Comparison of ENCODE assay signal across 31 mouse cellular contexts in the genomic region with DNA sequence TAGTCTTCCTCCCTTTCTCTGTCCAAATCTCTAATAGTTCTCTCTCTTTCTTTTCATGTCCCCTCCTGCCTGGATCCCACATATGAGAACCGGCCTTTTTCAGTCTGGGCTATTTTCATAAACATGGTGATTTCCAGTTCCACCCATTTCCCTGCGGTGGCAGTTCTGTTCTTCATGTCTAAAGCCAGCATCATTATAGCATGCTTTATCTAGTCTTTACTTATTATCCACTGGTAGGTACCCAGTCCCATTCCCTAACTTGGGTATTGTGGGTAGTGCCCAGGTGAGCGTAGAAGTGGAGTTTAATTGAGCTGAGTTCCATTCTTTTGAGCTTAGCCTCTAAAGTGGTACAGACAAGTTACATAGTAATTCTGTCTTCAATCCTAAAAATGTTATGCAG.
"Had no signal": no experiment of that assay in that cellular context is flagged by ENCODE, and none has a peak within 500 bp of the region (broad histone marks: within the 10 kb centered on the region; RNA-seq: fewer than 3 reads in every experiment).

No protein-coding gene starts in this region.

- H3K4me1 ChIP-seq: limb, embryonic 12.5 days; limb, embryonic 13.5 days; limb, embryonic 15.5 days; liver, embryonic 12.5 days; liver, embryonic 13.5 days; lung, embryonic 15.5 days; midbrain, embryonic 12.5 days; midbrain, embryonic 13.5 days; midbrain, embryonic 15.5 days; neural tube, embryonic 12.5 days had no signal

- DNase-seq: left cerebral cortex, postnatal 4 days; liver; liver, embryonic 13.5 days; liver, postnatal 0 days; lung, adult 18-20 months; lung, adult 2 months; lung, embryonic 14.5 days; lung, postnatal 10 days; lung, postnatal 14 days; lung, postnatal 36 days; lung, postnatal 4 days; midbrain, embryonic 14.5 days had no signal

- ATAC-seq: liver, embryonic 12.5 days; liver, postnatal 0 days; lung, postnatal 0 days; midbrain, embryonic 13.5 days; midbrain, embryonic 15.5 days; midbrain, embryonic 16.5 days had no signal

- H3K4me3 ChIP-seq: limb, embryonic 12.5 days; limb, embryonic 13.5 days; limb, embryonic 15.5 days; liver, embryonic 12.5 days; liver, embryonic 13.5 days; liver, embryonic 15.5 days; lung, embryonic 15.5 days; megakaryocyte, embryonic 14.5 days; midbrain, embryonic 10.5 days; midbrain, embryonic 12.5 days; midbrain, embryonic 13.5 days; midbrain, embryonic 15.5 days; myocyte; neural tube, embryonic 12.5 days had no signal

- H3K27ac ChIP-seq: limb, embryonic 12.5 days; limb, embryonic 13.5 days; limb, embryonic 15.5 days; liver, embryonic 12.5 days; liver, embryonic 13.5 days; liver, embryonic 14.5 days; liver, embryonic 15.5 days; lung, embryonic 15.5 days; macrophage; midbrain, embryonic 10.5 days; midbrain, embryonic 12.5 days; midbrain, embryonic 13.5 days; midbrain, embryonic 15.5 days; neural tube, embryonic 12.5 days had no signal

- H3K9me3 ChIP-seq: limb, embryonic 12.5 days; limb, embryonic 13.5 days; limb, embryonic 15.5 days; liver, embryonic 12.5 days; liver, embryonic 13.5 days; liver, embryonic 15.5 days; lung, embryonic 15.5 days; megakaryocyte, embryonic 14.5 days; midbrain, embryonic 10.5 days; midbrain, embryonic 12.5 days; midbrain, embryonic 13.5 days; midbrain, embryonic 15.5 days; neural tube, embryonic 12.5 days had no signal

- H3K36me3 ChIP-seq: midbrain, embryonic 15.5 days had no signal

- H3K27me3 ChIP-seq: limb, embryonic 12.5 days; limb, embryonic 13.5 days; limb, embryonic 15.5 days; liver, embryonic 12.5 days; liver, embryonic 13.5 days; liver, embryonic 15.5 days; lung, embryonic 15.5 days; megakaryocyte, embryonic 14.5 days; midbrain, embryonic 12.5 days; midbrain, embryonic 13.5 days; midbrain, embryonic 15.5 days; neural tube, embryonic 12.5 days had no signal

- H3K9ac ChIP-seq: limb, embryonic 12.5 days; limb, embryonic 13.5 days; limb, embryonic 15.5 days; liver, embryonic 12.5 days; liver, embryonic 13.5 days; liver, embryonic 14.5 days; liver, embryonic 15.5 days; liver, postnatal 0 days; lung, embryonic 14.5 days; lung, embryonic 15.5 days; midbrain, embryonic 12.5 days; midbrain, embryonic 13.5 days; midbrain, embryonic 15.5 days; neural tube, embryonic 12.5 days had no signal

- H3K4me2 ChIP-seq: limb, embryonic 12.5 days; limb, embryonic 13.5 days; limb, embryonic 15.5 days; liver, embryonic 11.5 days; liver, embryonic 12.5 days; liver, embryonic 13.5 days; liver, embryonic 15.5 days; lung, embryonic 14.5 days; lung, embryonic 15.5 days; midbrain, embryonic 11.5 days; midbrain, embryonic 12.5 days; midbrain, embryonic 13.5 days; midbrain, embryonic 15.5 days; neural tube, embryonic 12.5 days had no signal
